Mouse (Mus musculus): ENCODE results near the gene AI837181.

AI837181 gene

DNA sequence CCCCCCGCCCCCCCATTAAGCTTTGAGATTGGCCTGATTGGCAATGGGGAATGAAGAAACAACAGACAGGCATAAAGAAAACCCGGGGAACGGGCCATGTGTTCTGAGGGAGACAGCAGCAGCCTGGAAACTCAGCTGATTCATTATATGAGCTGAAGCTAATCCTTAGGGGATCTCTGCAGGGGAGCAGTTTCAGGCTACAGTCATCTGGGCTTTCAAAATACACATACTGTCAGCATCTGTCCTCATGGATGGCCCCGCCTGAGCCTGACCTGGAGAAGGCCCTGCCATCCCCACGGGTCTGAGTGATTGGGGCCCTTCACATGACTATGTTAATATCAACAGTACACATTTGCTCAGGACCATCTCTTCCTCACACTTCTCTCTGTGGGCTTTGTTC, 46.9 kb downstream of the AI837181 start:
- no peak for DNase-seq (ENCODE audit: low spot score in 2 of 2)

DNA sequence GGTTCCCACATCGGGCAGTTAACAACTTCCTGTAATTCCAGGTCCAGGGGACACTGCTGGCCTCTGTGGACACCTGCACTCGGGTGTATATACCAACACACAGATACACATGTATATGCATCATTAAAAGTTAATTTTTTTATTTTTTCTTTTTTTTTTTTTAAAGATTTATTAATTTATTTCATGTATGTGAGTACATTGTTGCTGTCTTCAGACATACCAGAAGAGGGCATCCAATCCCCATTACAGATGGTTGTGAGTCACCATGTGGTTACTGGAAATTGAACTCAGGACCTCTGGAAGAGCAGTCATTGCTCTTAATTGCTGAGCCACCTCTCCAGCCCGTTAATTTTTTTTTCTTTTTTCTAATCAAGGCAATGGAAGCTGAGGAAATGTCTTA, 47.9 kb downstream of the AI837181 start:
- DNase-seq (ENCODE audit: low spot score in 2 of 2), result no peak

DNA sequence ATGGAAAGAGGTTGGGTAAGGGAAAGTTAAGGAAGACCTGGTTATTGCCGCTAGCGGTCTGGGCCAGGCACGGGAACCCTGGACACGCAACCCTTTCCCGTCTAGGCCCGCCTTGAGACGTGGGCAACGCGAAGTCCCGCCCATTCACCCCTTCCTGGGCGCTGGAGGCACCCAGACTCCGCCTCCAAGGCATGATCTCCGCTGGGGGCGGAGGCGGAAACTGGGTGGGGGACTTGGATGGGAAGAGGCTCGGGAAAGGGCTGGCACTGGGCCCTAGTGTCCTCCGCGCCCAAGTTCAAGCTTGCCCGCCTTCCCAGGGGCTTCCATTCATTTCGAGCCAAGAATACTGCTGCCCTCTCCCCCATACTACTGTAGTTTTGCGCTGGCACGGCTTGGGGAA, 48.8 kb downstream of the AI837181 start, which contains the start of gene Efemp2:
Gene Efemp2, plus strand, starts transcription at position 235 of the 400 bp plus-strand sequence.
- peak; percentile 72 to 82 for DNase-seq (ENCODE audit: low spot score in 2 of 2)

DNA sequence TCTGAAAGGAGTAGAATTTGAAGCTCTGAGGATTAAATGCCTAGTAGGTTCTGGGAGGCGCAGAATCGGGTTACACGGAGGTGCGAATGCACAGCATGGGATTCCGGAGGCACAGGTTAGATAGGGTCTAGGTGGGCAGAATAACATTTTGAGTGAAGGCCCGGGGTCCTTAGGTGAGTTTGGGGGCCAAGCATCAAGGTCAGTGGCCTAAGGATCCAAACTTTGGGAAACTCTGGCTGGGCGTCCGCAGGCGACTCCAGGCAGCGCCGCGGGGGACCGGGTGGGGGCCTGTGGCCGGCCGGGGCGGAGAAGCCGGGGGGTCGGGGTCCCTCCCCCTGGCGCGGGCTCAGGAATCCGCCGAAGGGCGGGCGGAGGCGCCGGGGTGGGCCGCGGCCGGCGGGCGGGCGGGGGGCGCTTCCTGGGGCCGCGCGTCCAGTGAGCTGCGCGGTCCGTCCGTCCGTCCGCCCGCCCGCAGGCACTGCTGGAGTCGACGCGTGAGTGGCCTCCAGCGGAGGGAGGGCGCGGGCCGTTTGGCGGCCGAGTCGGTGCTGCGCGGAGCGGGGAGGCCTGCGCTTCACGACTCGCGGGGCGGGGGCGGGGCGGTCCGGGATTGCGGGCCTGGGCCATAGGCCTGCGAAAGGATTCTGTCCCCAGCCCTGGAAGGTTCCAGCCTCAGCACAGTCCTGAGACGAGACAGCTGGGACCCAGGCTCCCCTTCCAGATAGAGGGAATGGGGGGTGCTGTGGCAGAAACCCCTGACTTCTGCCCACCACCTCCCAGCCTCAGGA, 49.5 kb downstream of the AI837181 start:
- peak in 1 of 2 experiments; percentile 30 for DNase-seq (ENCODE audit: low spot score in 2 of 2)

DNA sequence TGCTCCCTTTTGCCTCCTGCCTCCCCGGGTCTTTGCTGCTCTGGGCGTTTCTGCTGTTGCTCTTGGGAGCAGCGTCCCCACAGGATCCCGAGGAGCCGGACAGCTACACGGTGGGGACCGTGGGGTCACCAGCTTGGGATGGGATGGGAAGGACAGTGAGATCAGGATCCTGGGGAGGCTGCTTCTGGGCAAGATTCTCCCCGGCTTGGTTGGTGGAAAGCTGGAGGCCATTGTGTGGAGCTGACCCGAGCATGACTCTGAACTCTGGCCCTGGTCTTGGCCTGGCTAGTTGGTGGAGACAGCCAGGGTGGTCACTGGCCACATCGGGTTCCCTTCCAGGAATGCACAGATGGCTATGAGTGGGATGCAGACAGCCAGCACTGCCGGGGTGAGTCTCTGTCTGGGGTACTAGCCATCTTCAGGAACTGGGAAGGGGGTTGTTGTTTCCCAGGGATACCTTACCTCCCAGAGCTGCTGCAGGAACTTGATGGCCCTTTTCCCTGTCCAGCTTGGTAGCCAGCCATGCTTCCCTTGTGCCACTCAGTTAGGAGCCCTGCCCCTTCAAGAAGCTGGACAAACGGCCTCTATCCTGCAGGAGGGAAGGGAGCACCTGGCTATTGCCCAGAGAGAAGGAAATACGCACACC, 50.2 kb downstream of the AI837181 start:
- no peak for DNase-seq (ENCODE audit: low spot score in 2 of 2)
